Mouse (Mus musculus): ENCODE measurements around the gene Thada.

- TF ChIP-seq CTCF (IDR thresholded peaks at IDR 0.05) (no peak), EP300 (IDR thresholded peaks at IDR 0.05) (no peak)
Measured at GRCm38 (mm10) chr17:84314341-84314740, 151.7 kb downstream of the Thada start.
